Mouse (Mus musculus) MEL-GATA-1-ER (cell line): ENCODE measurements at regions not wholly inside any gene's neighbourhood (a gene's known extent, or its start where the extent isn't known, plus 50 kb on each side); places are given as distances from the start of the nearest gene placed in this dataset.
"Not testable (repeated sequence)": the region's sequence is repeated elsewhere in the genome, so short reads cannot be mapped to it uniquely, and the experiment has no call there.

ENCODE experiments used
- DNase-seq: peaks from one replicate; pipeline ENCODE4 v3.0.0-alpha.2; 2012; ENCODE audit warnings: low read depth; ENCODE audit errors: extremely low read depth

GRCm38 (mm10) chr17:74138517-74138916, 90.8 kb upstream of the Srd5a2 start:
- DNase-seq = not testable (repeated sequence)

GRCm38 (mm10) chr17:74134976-74135375, 87.3 kb upstream of the Srd5a2 start:
- peak; percentile 20 for DNase-seq

- DNase-seq = no peak
Observed at GRCm38 (mm10) chr17:74131534-74131933, 83.8 kb upstream of the Srd5a2 start.

GRCm38 (mm10) chr17:74122944-74123343, 75.2 kb upstream of the Srd5a2 start:
- DNase-seq = no peak

GRCm38 (mm10) chr17:74120969-74121368, 73.3 kb upstream of the Srd5a2 start:
- DNase-seq = no peak
